Mouse (Mus musculus) megakaryocyte-erythroid progenitor cell, adult 5-6 weeks (primary cell): ENCODE data around the gene Srsx. TPM values are rescaled to one million over a fixed set of nuclear protein-coding genes. Genes with fewer than 3 reads are reported as not detected.
"Not testable (repeated sequence)": the region's sequence is repeated elsewhere in the genome, so short reads cannot be mapped to it uniquely, and the experiment has no call there.

ENCODE experiments used
- ATAC-seq: replicated peaks from 2 replicates; pipeline ENCODE4 v1.8.0; 2016; ENCODE audit warnings: mild to moderate bottlenecking, inconsistent platforms; ENCODE audit not compliant: severe bottlenecking, poor library complexity, low FRiP score, low TSS enrichment
- total RNA-seq, 2 experiments: library from RNA; stranded (forward) in 1 of 2; stranded (reverse) in 1 of 2; fragments of 200-1000, 215-1000 nt in 1 of 2; fragments of >200 nt in 1 of 2; fragmentation: Nextera tagmentation in 1 of 2; gene quantifications; 2 replicates each; pipeline ENCODE4 v1.2.3; 2014 to 2017

Gene Srsx
- total RNA-seq (2014; fragmentation: Nextera tagmentation) (not detected in 2 replicates), total RNA-seq (2017) (not detected in 2 replicates)

GRCm38 (mm10) chrX:123222381-123222780, at the start of gene Srsx:
Gene Srsx, minus strand, starts transcription at chrX:123222481.
- ATAC-seq: not testable (repeated sequence)

- not testable (repeated sequence) for ATAC-seq
Observed at GRCm38 (mm10) chrX:123246807-123247206, 24.5 kb upstream of the Srsx start, which contains the start of gene Gm17577. Gene Gm17577, minus strand, starts transcription at chrX:123246907.

Other genes with a start within 250 kb of the Srsx start
- gene Gm17521, start 192.8 kb downstream of the Srsx start, total RNA-seq (2014; fragmentation: Nextera tagmentation): not detected in 2 replicates
- gene Gm17521, start 192.8 kb downstream of the Srsx start, total RNA-seq (2017): not detected in 2 replicates
- gene Cldn34c1, start 119.0 kb downstream of the Srsx start, total RNA-seq (2014; fragmentation: Nextera tagmentation): 9.4 and 11.5 TPM in 2 replicates
- gene Cldn34c1, start 119.0 kb downstream of the Srsx start, total RNA-seq (2017): 6.2 and 10.1 TPM in 2 replicates
- gene Gm17577, start 24.4 kb upstream of the Srsx start, total RNA-seq (2014; fragmentation: Nextera tagmentation): not detected in 2 replicates
- gene Gm17577, start 24.4 kb upstream of the Srsx start, total RNA-seq (2017): not detected in 2 replicates